Mouse (Mus musculus) hematopoietic stem cell, adult 5-6 weeks (primary cell): ENCODE data around the gene Mta3. TPM values are rescaled to one million over a fixed set of nuclear protein-coding genes. Genes with fewer than 3 reads are reported as not detected.
"Not testable (repeated sequence)": the region's sequence is repeated elsewhere in the genome, so short reads cannot be mapped to it uniquely, and the experiment has no call there.

Experiments used
- ATAC-seq, 2 experiments: fragments of 125-278 bp in 1 of 2; replicated peaks in 1 of 2; 2 replicates each; pipeline ENCODE4 v1.8.0; 2016 to 2017; ENCODE audit warnings: inconsistent platforms in 2 of 2, mild to moderate bottlenecking in 2 of 2, moderate number of reproducible peaks in 2 of 2, low read depth in 1 of 2, moderate TSS enrichment in 1 of 2; ENCODE audit not compliant: low FRiP score in 2 of 2, poor library complexity in 2 of 2, severe bottlenecking in 2 of 2, insufficient read depth in 1 of 2, low TSS enrichment in 1 of 2
- total RNA-seq: library from RNA; stranded (forward); fragments of 172-1452, 232-1000 nt; gene quantifications from 2 replicates; pipeline ENCODE4 v1.2.3, GENCODE M21; 2017

The Mta3 gene
- total RNA-seq, 1 experiment from 2014 or later = 64.2 TPM

DNA sequence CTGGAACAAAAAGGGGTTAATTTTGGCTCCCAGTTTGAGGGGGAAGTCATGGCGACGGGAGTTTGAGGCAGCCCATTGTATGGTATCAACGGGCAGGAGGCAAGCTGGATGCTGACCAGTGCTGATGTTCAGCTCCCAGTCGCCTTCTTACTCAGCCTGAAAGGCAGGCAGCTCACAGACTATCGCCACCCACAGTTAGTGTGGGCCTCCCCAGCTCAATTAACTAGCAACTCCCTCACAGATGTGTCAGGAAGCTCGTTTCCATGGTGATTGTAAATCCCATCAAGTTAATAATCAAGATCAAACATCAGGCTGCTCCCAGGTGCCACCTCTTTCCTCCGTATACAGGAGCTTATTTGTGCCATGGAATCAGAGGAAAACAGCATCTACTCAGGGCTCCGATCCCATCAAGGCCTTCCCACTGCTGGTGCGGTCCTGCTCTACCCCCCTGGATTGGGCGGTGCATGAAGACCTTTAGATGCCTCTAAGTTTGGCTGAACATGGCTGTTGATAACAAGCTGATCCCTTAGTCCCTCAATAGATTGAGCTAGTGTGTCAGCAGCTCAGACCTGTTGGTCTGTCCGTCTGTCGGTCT is 143.2 kb downstream of the Mta3 start:
- ATAC-seq = no peak

DNA sequence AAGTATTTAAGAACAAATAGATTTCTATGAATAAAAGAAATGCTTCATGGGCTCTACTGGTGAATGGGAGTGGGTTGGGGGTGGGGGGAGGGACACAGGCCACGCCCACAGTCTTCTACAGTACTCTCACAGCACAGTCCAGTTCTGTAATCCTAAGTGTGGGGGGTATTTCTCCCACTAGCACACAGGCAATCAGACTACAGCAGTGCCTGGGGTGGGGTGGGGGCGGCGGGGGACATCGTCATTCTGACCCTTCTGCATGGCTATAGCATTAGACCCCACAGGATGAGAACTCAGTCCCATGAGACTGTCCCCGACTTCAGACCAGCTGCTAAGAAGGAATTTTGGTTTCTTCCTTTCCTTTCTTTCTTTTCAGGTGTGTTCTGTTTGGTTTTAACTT is 143.8 kb downstream of the Mta3 start:
- ATAC-seq = no peak

DNA sequence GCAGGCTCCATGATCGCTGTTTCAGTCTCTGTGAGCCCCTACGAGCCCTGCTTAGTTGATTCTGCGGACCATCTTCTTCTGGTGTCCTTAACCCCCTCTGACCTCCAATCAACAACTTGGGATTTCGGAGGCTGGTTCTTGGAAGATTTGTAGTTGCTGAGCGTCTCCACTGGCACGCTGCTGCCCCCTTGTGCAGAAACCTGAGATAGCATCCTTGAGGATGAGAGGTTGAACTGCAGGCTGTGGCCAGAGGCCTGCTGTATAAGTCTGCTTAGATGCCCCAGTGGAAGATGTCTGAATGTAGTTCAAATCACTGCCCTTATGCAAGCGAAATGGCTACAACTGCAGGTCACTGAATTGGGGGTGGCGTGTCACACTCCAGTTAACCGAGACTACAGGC is 144.5 kb downstream of the Mta3 start:
- peak; percentile 23 to 34; a peak in 1 of 4 replicates for ATAC-seq

DNA sequence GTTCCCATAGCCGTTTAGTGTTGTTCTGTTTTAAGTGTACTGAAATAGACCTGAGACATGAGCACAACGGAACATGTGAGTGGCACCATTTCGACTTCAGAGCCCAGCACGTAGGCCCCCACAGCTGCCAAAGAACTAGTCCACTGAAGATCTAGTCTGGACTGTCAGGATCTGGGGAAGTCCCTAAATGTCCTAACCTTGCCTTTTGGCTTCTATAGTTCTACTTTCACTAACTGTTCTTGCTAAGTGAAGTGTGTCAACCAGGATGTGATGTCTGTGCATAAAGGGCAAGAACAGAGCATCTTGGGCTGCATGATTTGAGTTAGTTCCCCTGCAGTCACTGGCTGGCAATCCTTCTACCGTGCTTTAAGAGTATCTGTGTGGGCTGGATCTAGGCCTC is 144.9 kb downstream of the Mta3 start:
- ATAC-seq = no peak

DNA sequence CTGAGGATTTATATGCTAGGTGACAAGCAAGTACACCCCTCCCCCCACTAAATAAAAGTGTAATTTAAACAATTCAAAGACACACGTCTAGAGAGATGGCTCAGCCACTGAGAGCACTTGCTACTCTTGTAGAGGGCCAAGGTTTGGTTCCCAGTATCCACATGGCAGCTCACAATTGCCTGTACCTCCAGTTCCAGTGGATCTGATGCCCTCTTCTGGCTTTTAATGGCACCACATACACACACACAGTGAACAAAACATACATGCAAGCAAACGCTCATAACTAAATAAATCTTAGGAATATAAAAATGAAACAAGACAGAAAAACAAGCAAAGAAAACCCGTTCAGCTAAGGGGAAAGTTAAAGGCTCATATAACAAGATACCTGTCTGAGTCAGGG is 147.9 kb downstream of the Mta3 start:
- no peak for ATAC-seq

DNA sequence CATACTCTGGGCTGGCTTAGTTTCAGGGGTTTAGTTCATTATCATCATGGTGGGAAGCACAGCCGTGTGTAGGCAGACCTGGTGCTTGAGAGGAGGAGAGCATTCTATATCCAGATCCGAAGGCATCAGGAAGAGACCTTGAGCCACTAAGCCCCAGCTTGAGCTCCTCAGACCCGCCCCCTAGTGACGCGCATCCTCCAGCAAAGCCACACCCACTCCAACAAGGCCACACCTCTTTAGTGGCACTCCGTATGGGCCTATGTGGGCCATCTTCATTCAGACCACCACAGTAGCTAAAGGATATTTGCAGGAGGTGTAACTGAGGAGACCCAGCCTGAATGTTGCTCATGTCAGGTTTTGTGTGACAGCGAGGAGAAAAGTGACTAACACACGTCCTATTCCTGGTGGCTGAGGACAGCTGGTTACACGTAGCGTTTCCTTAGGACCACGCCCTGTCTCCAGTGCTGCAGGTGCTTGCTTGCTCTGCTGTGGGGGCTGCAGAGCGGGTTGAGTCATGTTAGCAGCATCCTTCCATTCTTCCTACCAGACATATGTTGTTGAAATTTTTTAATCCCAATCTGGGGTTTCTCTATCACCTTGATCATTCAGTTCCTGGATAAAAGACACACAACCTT is 148.4 kb downstream of the Mta3 start:
- peak; percentile 46 to 64; a peak in 2 of 4 replicates for ATAC-seq

DNA sequence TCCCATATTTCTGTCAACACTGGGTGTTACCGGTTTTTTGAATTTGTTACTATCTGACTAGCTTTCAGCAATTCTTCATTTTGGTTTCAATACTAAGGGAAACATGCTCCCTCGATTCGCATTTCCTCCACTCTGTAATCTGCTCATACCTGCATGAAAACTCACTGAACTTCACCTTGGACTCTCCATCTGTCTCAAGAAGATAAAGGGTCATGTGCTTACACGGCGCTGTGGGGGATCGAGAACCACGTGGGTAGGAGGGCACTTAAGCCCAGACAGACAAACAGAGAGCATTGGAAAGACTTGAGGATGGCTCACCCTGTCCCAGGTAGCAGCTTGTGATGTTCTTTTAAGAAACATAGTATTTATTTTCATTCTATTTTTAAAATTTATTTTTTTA is 152.4 kb downstream of the Mta3 start:
- no peak for ATAC-seq

DNA sequence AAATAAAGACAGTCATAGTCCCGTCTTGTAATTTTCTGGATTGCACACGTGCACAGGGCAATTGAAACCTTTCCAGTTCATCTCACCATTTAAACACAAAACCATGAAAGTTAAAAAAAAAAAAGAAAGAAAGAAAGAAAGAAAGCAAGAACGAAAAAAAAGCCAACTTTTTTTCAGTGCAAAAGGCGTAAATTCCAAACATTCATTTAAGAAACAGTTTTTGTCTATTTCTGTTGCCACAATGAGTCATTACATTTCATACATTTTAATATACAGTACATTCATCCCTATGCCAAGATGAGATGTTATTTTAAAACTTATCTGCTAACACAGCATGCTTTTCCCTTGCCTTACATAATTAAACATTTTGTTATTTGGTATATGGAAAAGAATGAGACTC is 153.7 kb downstream of the Mta3 start:
- ATAC-seq = no peak

DNA sequence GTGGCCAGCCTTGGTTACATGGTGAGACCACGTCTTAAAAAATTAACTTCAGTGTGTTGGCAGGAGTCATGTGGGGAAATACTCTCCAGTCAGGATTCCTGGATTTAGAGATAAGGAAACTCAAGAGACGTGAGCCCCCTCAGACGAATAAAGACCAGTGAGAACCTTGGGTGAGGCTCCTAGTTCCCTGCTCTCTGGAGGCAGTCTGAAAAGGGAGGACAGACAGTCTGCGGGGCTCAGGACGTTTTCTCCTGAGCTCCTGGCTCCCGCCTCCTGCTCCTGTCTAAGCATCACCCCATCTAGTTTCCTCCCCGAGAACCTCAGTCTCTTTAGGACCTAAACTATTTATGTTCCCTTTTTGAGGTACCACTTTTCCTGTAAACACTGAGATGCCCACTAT is 154.3 kb downstream of the Mta3 start:
- no peak for ATAC-seq

DNA sequence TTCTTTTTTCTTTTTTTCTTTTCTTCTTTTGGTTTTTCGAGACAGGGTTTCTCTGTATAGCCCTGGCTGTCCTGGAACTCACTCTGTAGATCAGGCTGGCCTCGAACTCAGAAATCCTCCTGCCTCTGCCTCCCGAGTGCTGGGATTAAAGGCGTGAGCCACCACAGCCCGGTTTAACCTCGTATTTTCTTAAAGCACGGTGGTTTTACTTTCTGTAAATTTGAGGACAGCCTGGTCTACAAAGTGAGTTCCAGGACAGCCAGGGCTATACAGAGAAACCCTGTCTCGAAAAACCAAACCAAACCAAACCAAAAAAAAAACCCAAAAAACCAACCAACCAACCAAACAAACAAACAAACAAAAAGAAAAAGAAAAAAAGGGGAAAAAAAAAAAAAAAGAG is 155.0 kb downstream of the Mta3 start:
- not testable (repeated sequence) for ATAC-seq

DNA sequence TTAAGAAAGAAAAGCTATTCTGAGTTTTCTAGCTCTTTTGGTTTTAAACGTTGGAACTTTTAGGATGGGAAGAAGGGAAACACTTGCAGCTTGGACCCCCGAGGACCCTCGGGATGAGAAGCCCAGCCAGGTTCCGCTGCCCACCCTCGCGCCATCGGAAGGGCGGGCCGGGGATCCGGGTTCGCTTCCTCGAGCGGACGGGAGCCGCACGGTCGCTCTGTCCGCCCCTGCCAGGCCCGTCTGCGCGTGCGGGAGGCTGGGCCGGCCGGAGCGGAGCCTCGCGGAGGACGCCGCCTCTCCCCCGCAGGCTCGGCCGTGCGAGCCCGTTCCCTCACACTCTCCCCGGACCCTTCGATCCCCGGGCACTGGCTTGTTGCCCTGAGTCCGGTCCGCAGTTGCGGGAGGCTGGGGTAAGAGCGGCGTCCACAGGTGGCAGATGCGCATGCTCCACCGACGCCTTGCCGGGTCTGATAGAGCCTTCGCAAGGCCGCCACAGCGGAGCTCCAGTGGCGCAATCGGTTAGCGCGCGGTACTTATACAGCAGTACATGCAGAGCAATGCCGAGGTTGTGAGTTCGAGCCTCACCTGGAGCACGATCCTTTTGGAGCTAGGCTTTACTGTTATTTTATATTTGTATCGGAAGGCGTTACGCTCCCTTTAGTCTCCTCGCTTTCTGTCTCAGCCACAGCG is 155.6 kb downstream of the Mta3 start:
- ATAC-seq = peak; percentile 65 to 79

DNA sequence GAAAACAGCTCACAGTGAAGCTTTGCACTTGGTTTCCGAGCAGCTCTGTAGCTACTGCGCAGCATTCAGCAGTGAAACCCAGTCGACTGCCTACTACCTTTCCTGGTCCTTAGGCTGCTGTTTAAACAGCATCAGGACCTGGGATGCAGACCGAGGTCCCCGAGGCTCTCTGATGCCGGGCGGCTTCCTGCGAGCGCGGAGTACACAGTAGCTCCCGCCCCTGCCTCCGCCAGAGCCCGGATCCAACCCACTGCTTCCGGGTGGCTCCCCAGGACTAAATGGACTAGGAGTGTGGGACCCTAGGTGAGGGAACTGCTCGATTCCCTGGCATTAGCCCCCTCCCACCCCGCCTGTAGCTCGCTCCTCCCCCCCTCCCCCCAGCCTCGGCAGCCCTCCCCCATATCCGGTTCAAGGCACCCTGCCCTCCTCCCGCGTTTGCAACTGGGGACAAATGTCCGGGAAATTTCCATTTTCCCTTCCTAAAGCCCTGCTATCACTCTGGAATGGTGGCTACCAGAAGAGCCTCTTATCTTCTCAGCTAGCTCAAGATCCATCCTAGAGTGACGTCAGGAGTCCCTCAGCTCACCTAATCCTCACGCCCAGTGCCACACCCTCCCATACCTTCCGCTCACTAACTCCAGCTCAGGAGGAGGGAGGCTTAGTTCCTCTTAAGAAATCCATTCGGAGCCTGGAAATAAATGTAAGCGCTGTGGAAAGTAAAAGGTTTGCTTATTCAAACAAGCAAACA is 156.3 kb downstream of the Mta3 start:
- peak; percentile 46 to 54 for ATAC-seq

DNA sequence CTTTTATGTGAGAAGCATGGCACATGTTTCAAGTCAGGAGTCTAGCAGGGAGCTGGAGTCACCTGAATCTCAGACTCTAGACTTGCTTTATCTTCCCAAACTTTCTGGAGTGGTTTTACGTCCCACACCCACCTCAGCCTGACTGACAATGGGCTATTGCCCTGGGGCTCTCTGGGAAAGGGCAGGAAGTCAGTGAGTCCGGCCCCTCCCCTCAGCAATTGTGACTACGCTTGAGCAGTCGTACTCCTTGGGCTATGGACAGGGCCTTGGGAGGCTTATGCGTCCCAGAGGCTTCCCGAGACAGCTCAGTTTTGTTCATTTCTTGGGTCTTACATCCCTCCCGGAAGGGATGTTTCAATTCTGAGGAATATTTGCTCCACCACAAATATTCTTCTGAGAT is 159.4 kb downstream of the Mta3 start:
- no peak for ATAC-seq

DNA sequence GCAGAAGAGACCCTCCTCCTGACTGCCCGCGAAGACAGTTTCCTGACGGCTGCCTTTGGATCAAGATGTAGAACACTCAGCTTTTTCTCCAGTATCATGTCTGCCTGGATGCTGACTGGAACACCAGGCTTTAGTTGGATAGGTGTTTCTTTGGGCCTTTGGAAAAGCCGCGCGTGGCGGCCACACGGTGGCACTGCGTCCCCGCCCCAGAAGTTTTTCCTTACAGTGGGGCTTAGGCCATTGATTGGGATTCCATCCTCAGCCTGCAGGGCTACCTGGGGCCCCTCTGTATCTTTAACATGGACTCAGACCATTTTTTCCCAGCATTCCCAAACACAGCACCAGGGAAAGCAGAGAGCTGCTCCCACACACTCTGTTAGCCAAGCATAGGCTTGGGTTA is 160.6 kb downstream of the Mta3 start:
- ATAC-seq = no peak; a peak in 1 of 4 replicates

DNA sequence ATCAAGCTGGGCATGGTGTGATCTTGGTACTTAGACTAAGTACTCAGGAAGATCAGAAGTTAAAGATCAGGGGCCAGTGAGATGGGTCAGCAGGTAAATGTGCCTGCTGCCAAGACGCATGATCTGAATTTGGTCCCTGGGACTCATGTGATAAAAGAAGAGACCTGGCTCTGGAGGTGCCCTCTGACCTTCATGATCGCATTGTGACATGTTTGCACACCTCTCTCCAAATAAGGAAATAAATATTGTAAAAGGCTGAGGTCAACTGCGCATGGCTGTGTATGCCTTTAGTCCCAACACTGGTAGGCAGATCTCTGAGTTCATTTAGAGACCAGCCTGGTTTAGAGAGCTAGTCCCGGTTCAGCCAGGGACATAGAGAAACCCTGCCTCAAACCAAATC is 164.4 kb downstream of the Mta3 start:
- ATAC-seq = no peak
